Mouse (Mus musculus) neural tube, embryonic 13.5 days (tissue): ENCODE data around the gene Bmp8b. TPM values are rescaled to one million over a fixed set of nuclear protein-coding genes. Genes with fewer than 3 reads are reported as not detected.

Source experiments
- ATAC-seq: fragments of 200-750 bp; cut with Nextera tagmentation; 2 replicates; pipeline ENCODE4 v1.8.0; 2017; ENCODE audit warnings: low read depth, mild to moderate bottlenecking, moderate TSS enrichment, moderate library complexity
- H3K27ac ChIP-seq: fragments of 300-500 bp; sonication (generic); replicated peaks from 2 replicates; pipeline ENCODE4 v1.5.1; 2015; ENCODE audit warnings: moderate library complexity, mild to moderate bottlenecking, inconsistent platforms
- H3K27me3 ChIP-seq: fragments of 300-500 bp; sonication (generic); 2 replicates; pipeline ENCODE4 v1.6.1; 2015; ENCODE audit warnings: mild to moderate bottlenecking, inconsistent platforms
- H3K36me3 ChIP-seq: fragments of 300-500 bp; sonication (generic); 2 replicates; pipeline ENCODE4 v1.6.1; 2015; ENCODE audit warnings: mild to moderate bottlenecking, inconsistent platforms
- H3K4me1 ChIP-seq: fragments of 300-500 bp; sonication (generic); replicated peaks from 2 replicates; pipeline ENCODE4 v1.6.1; 2015; ENCODE audit warnings: inconsistent platforms
- H3K4me2 ChIP-seq: fragments of 300-500 bp; sonication (generic); 2 replicates; pipeline ENCODE4 v1.6.1; 2015; ENCODE audit warnings: inconsistent platforms, mild to moderate bottlenecking, moderate library complexity
- H3K4me3 ChIP-seq: fragments of 300-500 bp; sonication (generic); 2 replicates; pipeline ENCODE4 v1.5.1; 2015; ENCODE audit warnings: mild to moderate bottlenecking, inconsistent platforms
- H3K9ac ChIP-seq: fragments of 300-500 bp; sonication (generic); 2 replicates; pipeline ENCODE4 v1.6.1; 2015; ENCODE audit warnings: moderate library complexity, mild to moderate bottlenecking, inconsistent platforms
- H3K9me3 ChIP-seq: fragments of 300-500 bp; sonication (generic); 2 replicates; pipeline ENCODE4 v1.6.1; 2016; ENCODE audit warnings: inconsistent platforms
- WGBS: fragments of 180-500 bp; shearing (Covaris S2); methylation state at CpG from one replicate; pipeline ENCODE4 v1.1.7; 2015; 5-methylcytosine and 5-hydroxymethylcytosine counted together
- polyA plus RNA-seq: library from polyadenylated mRNA; unstranded; fragments of >200 nt; fragmentation: Nextera tagmentation; extraction: Ambion mirVana; gene quantifications from 2 replicates; pipeline ENCODE4 v1.2.1, GENCODE M21; 2015

Bmp8b gene
- 0.14 and 0.18 TPM in 2 replicates for polyA plus RNA-seq

GRCm38 (mm10) chr4:123104651-123105450 is at the start of gene Bmp8b:
TSS of gene Bmp8b (plus strand) at chr4:123105165.
- H3K4me3 ChIP-seq, result peak within 1 kb of the TSS; percentile 27
- H3K9ac ChIP-seq, result peak within 1 kb of the TSS; percentile 23; the same call in 1 of the 2 replicates
- peak; percentile 60 for ATAC-seq

GRCm38 (mm10) chr4:123056560-123057109 is 48.3 kb upstream of the Bmp8b start:
- peaks cover 56% of the 10 kb centered on the region for H3K36me3 ChIP-seq
- peaks cover 24% of the 10 kb centered on the region for H3K4me1 ChIP-seq
- no peak for ATAC-seq
- H3K4me2 ChIP-seq, result no peak overlapping the region
- no peak overlapping the region for H3K27ac ChIP-seq
- H3K27me3 ChIP-seq, result no peaks in the 10 kb centered on the region
- 89% methylated on average over 3 of the region's 3 CpGs for WGBS
- no peaks in the 10 kb centered on the region for H3K9me3 ChIP-seq
- H3K9ac ChIP-seq, result no peak overlapping the region
- H3K4me3 ChIP-seq, result no peak overlapping the region

More at GRCm38 (mm10) chr4:123104651-123105450, at the start of gene Bmp8b:
- 6% methylated on average over 75 of the region's 75 CpGs for WGBS
- Histone ChIP-seq H3K4me2 (peak within 1 kb of the TSS; percentile 50), H3K9me3 (no peaks in the 10 kb centered on the region), H3K27ac (no peak within 1 kb of the TSS), H3K36me3 (no peaks in the 10 kb centered on the region), H3K27me3 (peaks cover 55% of the 10 kb centered on the region), H3K4me1 (peaks cover 10% of the 10 kb centered on the region)

GRCm38 (mm10) chr4:123057957-123058356 is 47.0 kb upstream of the Bmp8b start:
- H3K9me3 ChIP-seq, result no peaks in the 10 kb centered on the region
- no peaks in the 10 kb centered on the region for H3K27me3 ChIP-seq
- no peak for ATAC-seq
- no peak overlapping the region for H3K4me3 ChIP-seq
- WGBS, result 72% methylated on average over 1 of the region's 1 CpGs
- no peak overlapping the region for H3K27ac ChIP-seq
- H3K36me3 ChIP-seq, result peaks cover 44% of the 10 kb centered on the region
- H3K9ac ChIP-seq, result no peak overlapping the region
- no peak overlapping the region for H3K4me2 ChIP-seq
- H3K4me1 ChIP-seq, result peaks cover 13% of the 10 kb centered on the region

GRCm38 (mm10) chr4:123061744-123062143 is 43.2 kb upstream of the Bmp8b start:
- Histone ChIP-seq H3K4me2 (no peak overlapping the region), H3K9ac (no peak overlapping the region), H3K9me3 (no peaks in the 10 kb centered on the region), H3K27ac (no peak overlapping the region), H3K36me3 (peaks cover 8% of the 10 kb centered on the region), H3K4me1 (peaks cover 4% of the 10 kb centered on the region; the same call in 1 of the 2 replicates), H3K27me3 (no peaks in the 10 kb centered on the region), H3K4me3 (no peak overlapping the region)
- no peak for ATAC-seq
- WGBS, result 53% methylated on average over 5 of the region's 5 CpGs

GRCm38 (mm10) chr4:123068646-123069045 is 36.3 kb upstream of the Bmp8b start:
- Histone ChIP-seq H3K4me2 (no peak overlapping the region), H3K4me3 (no peak overlapping the region), H3K9me3 (no peaks in the 10 kb centered on the region), H3K36me3 (no peaks in the 10 kb centered on the region), H3K27ac (no peak overlapping the region), H3K27me3 (no peaks in the 10 kb centered on the region), H3K4me1 (0 out of 2 replicates have a peak, but pooled peaks cover 5% of the 10 kb centered on the region), H3K9ac (no peak overlapping the region)
- WGBS, result 86% methylated on average over 6 of the region's 6 CpGs
- no peak for ATAC-seq

GRCm38 (mm10) chr4:123071266-123071966 is 33.5 kb upstream of the Bmp8b start:
- no peaks in the 10 kb centered on the region for H3K27me3 ChIP-seq
- 0 out of 2 replicates have a peak, but pooled peaks cover 5% of the 10 kb centered on the region for H3K4me1 ChIP-seq
- H3K9me3 ChIP-seq, result no peaks in the 10 kb centered on the region
- ATAC-seq, result peak; percentile 53; the same call in 1 of the 2 replicates
- no peak overlapping the region for H3K4me3 ChIP-seq
- no peaks in the 10 kb centered on the region for H3K36me3 ChIP-seq
- no peak overlapping the region for H3K27ac ChIP-seq
- WGBS, result 15% methylated on average over 13 of the region's 13 CpGs
- peak overlapping the region; percentile 27; the same call in 1 of the 2 replicates for H3K4me2 ChIP-seq
- H3K9ac ChIP-seq, result 0 out of 2 replicates have a peak overlapping the region, but pooled peaks have one; percentile 8

GRCm38 (mm10) chr4:123076928-123077327 is 28.0 kb upstream of the Bmp8b start:
- ATAC-seq, result no peak
- Histone ChIP-seq H3K27ac (no peak overlapping the region), H3K36me3 (no peaks in the 10 kb centered on the region), H3K27me3 (no peaks in the 10 kb centered on the region), H3K4me1 (0 out of 2 replicates have a peak, but pooled peaks cover 3% of the 10 kb centered on the region), H3K4me2 (no peak overlapping the region), H3K9ac (no peak overlapping the region), H3K4me3 (no peak overlapping the region), H3K9me3 (no peaks in the 10 kb centered on the region)
- WGBS, result 66% methylated on average over 8 of the region's 8 CpGs

GRCm38 (mm10) chr4:123078231-123078630 is 26.7 kb upstream of the Bmp8b start:
- Histone ChIP-seq H3K4me1 (0 out of 2 replicates have a peak, but pooled peaks cover 3% of the 10 kb centered on the region), H3K9me3 (no peaks in the 10 kb centered on the region), H3K4me2 (no peak overlapping the region), H3K4me3 (no peak overlapping the region), H3K27ac (no peak overlapping the region), H3K36me3 (no peaks in the 10 kb centered on the region), H3K9ac (no peak overlapping the region), H3K27me3 (no peaks in the 10 kb centered on the region; the same call in 1 of the 2 replicates)
- no peak for ATAC-seq
- WGBS, result 81% methylated on average over 4 of the region's 4 CpGs

GRCm38 (mm10) chr4:123080791-123081190 is 24.2 kb upstream of the Bmp8b start:
- no peak overlapping the region for H3K9ac ChIP-seq
- H3K36me3 ChIP-seq, result no peaks in the 10 kb centered on the region
- ATAC-seq, result no peak
- 0 out of 2 replicates have a peak, but pooled peaks cover 3% of the 10 kb centered on the region for H3K4me1 ChIP-seq
- H3K4me2 ChIP-seq, result no peak overlapping the region
- no peaks in the 10 kb centered on the region for H3K9me3 ChIP-seq
- H3K27ac ChIP-seq, result no peak overlapping the region
- no peaks in the 10 kb centered on the region; the same call in 1 of the 2 replicates for H3K27me3 ChIP-seq
- 38% methylated on average over 13 of the region's 13 CpGs for WGBS
- no peak overlapping the region for H3K4me3 ChIP-seq

- Histone ChIP-seq H3K36me3 (no peaks in the 10 kb centered on the region), H3K4me2 (no peak overlapping the region), H3K27ac (no peak overlapping the region), H3K9me3 (no peaks in the 10 kb centered on the region), H3K4me3 (no peak overlapping the region), H3K27me3 (no peaks in the 10 kb centered on the region; the same call in 1 of the 2 replicates), H3K9ac (no peak overlapping the region), H3K4me1 (no peaks in the 10 kb centered on the region)
- peak; percentile 77; the same call in 1 of the 2 replicates for ATAC-seq
- 73% methylated on average over 20 of the region's 20 CpGs for WGBS
These were observed 22.4 kb upstream of the Bmp8b start for GRCm38 (mm10) chr4:123082283-123083163.

GRCm38 (mm10) chr4:123083323-123083902 is 21.6 kb upstream of the Bmp8b start:
- Histone ChIP-seq H3K27ac (no peak overlapping the region), H3K27me3 (no peaks in the 10 kb centered on the region; the same call in 1 of the 2 replicates), H3K4me2 (no peak overlapping the region), H3K4me1 (no peaks in the 10 kb centered on the region), H3K4me3 (no peak overlapping the region), H3K36me3 (no peaks in the 10 kb centered on the region), H3K9me3 (no peaks in the 10 kb centered on the region), H3K9ac (no peak overlapping the region)
- no peak for ATAC-seq
- 72% methylated on average over 13 of the region's 13 CpGs for WGBS
